Mouse (Mus musculus) intestine, postnatal 0 days (tissue): ENCODE results near the gene Olfr282. TPM values are rescaled to one million over a fixed set of nuclear protein-coding genes. Genes with fewer than 3 reads are reported as not detected.
A peak's percentile ranks its signal among the peaks of the same experiment; 100 is the strongest.
"Not testable (repeated sequence)": the region's sequence is repeated elsewhere in the genome, so short reads cannot be mapped to it uniquely, and the experiment has no call there.

Experiments
- ATAC-seq: fragments of 200-750 bp; cut with Nextera tagmentation; 2 replicates; pipeline ENCODE4 v1.8.0; 2017; ENCODE audit warnings: mild to moderate bottlenecking, moderate TSS enrichment, moderate library complexity
- H3K27ac ChIP-seq: fragments of 300-500 bp; sonication (generic); 2 replicates; pipeline ENCODE4 v1.5.1; 2014; ENCODE audit warnings: mild to moderate bottlenecking, low read depth, low read length, moderate library complexity
- H3K27me3 ChIP-seq: fragments of 300-500 bp; sonication (generic); replicated peaks from 2 replicates; pipeline ENCODE4 v1.6.1; 2014; ENCODE audit warnings: low read length, mixed read lengths; ENCODE audit not compliant: control insufficient read depth, insufficient read depth
- H3K36me3 ChIP-seq: fragments of 300-500 bp; sonication (generic); 2 replicates; pipeline ENCODE4 v1.6.1; 2014; ENCODE audit warnings: mild to moderate bottlenecking, moderate library complexity; ENCODE audit not compliant: control insufficient read depth, insufficient read depth
- H3K4me1 ChIP-seq: fragments of 300-500 bp; sonication (generic); replicated peaks from 2 replicates; pipeline ENCODE4 v1.6.1; 2014; ENCODE audit warnings: antibody characterized with exemption, low read length, mixed read lengths; ENCODE audit not compliant: control insufficient read depth, insufficient read depth
- H3K4me2 ChIP-seq: fragments of 300-500 bp; sonication (generic); replicated peaks from 2 replicates; pipeline ENCODE4 v1.6.1; 2014; ENCODE audit warnings: low read depth, mild to moderate bottlenecking, moderate library complexity
- H3K4me3 ChIP-seq: fragments of 300-500 bp; sonication (generic); 2 replicates; pipeline ENCODE4 v1.5.1; 2014; ENCODE audit warnings: low read depth, low read length
- H3K9ac ChIP-seq: fragments of 300-500 bp; sonication (generic); 2 replicates; pipeline ENCODE4 v1.6.1; 2014; ENCODE audit warnings: mild to moderate bottlenecking, low read depth, low read length
- H3K9me3 ChIP-seq: fragments of 300-500 bp; sonication (generic); 2 replicates; pipeline ENCODE4 v1.6.1; 2016; ENCODE audit warnings: mixed run types; ENCODE audit not compliant: control insufficient read depth
- CTCF ChIP-seq: sonication (generic); IDR thresholded peaks from 2 replicates; pipeline ENCODE4 v1.5.1; 2016; ENCODE audit warnings: low read depth, mild to moderate bottlenecking, control low read depth, antibody characterized with exemption, moderate library complexity
- WGBS: fragments of 180-500 bp; shearing (Covaris S2); extraction: QIAGEN DNeasy Blood & Tissue Kit; methylation state at CpG from one replicate; pipeline ENCODE4 v1.1.7; 2014; 5-methylcytosine and 5-hydroxymethylcytosine counted together
- polyA plus RNA-seq: library from polyadenylated mRNA; unstranded; fragments of >200 nt; fragmentation: Nextera tagmentation; extraction: Ambion mirVana; gene quantifications from 2 replicates; pipeline ENCODE4 v1.2.1, GENCODE M21; 2015

Olfr282 gene
- polyA plus RNA-seq, 1 experiment from 2014 or later, result not detected

DNA sequence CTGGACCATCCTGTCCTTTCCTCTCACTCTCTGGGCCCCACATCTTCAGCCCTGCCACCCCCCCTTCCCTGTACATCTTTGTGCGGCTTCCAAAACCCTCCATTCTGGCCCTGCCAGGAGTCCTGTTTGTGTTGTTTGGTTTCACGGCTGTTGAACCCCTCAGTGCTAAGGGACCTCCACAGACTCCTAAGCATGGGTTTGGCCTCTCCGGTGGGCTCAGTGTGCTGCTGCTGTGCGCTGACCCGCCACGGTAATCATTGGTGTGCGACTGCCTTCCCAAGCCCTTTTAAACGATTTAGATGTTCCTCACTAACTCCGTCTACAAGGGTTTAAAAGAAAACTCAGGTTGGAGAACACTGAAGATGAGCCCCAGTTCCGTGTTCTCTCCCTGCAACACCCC is 28.7 kb upstream of the Olfr282 start:
- WGBS, result 89% methylated on average over 10 of the region's 10 CpGs
- Histone ChIP-seq H3K4me1 (no peaks in the 10 kb centered on the region), H3K27me3 (no peaks in the 10 kb centered on the region), H3K9me3 (no peaks in the 10 kb centered on the region), H3K9ac (no peak overlapping the region), H3K27ac (no peak overlapping the region), H3K4me2 (no peak overlapping the region), H3K36me3 (no peaks in the 10 kb centered on the region), H3K4me3 (no peak overlapping the region)
- no peak for TF ChIP-seq CTCF
- no peak for ATAC-seq

DNA sequence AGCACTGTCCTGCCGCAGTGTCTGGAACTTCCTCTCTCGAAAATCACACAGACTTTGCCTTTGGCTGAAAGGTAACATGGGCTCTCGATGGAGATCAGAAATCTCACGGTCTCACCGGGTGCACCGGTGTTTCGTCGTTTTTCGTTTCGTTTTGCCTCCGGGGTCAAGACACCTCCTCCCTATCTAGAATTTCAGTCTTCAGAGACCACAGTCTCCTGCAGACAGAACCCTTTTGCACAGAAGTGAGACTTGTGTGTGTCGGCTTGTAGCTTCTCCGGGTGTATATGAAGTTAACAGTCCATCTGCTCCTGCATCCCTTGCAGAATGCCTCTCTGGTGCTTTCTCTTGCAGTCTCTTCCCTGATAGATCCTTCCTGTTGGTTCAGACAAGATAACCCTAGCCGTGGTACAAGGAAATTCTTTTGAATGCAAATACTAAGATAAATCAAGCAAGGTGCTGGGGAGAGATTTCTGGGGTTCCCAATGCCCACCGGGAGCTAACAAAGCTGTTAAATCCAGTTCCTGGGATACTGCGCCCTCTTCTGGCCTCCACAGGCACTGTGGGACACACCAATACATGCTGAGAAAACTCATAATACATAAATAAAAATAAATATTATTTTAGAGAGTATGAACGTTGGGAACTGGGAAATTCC is 22.5 kb upstream of the Olfr282 start:
- Histone ChIP-seq H3K9ac (no peak overlapping the region), H3K4me2 (no peak overlapping the region), H3K4me3 (no peak overlapping the region), H3K27me3 (no peaks in the 10 kb centered on the region), H3K27ac (no peak overlapping the region), H3K4me1 (no peaks in the 10 kb centered on the region), H3K9me3 (no peaks in the 10 kb centered on the region), H3K36me3 (no peaks in the 10 kb centered on the region)
- TF ChIP-seq CTCF, result peak; percentile 45
- no peak for ATAC-seq
- 70% methylated on average over 17 of the region's 17 CpGs for WGBS

DNA sequence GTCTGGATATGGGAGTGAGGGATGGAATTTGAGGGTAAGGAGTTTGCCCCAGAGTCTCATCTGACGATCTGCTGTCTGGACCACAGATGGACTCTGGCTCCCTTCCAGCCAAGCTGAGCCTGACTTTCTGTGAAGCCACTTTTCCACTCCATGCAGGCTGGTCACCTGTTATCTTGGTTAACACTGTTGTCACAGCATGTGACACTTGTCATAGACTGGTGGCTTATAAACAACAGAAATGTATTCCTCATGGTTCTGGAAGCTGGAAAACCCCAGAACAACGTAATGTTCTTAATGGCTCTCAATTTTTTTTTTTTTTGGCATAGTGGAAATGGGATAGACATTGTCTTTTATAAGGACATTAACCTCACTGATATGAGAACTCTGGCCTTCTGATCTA is 21.4 kb upstream of the Olfr282 start:
- no peaks in the 10 kb centered on the region for H3K9me3 ChIP-seq
- no peaks in the 10 kb centered on the region for H3K36me3 ChIP-seq
- TF ChIP-seq CTCF, result no peak
- H3K4me2 ChIP-seq, result no peak overlapping the region
- 94% methylated on average over 2 of the region's 2 CpGs for WGBS
- H3K27me3 ChIP-seq, result no peaks in the 10 kb centered on the region
- ATAC-seq, result no peak
- H3K4me3 ChIP-seq, result no peak overlapping the region
- no peak overlapping the region for H3K9ac ChIP-seq
- no peak overlapping the region for H3K27ac ChIP-seq
- H3K4me1 ChIP-seq, result no peaks in the 10 kb centered on the region

DNA sequence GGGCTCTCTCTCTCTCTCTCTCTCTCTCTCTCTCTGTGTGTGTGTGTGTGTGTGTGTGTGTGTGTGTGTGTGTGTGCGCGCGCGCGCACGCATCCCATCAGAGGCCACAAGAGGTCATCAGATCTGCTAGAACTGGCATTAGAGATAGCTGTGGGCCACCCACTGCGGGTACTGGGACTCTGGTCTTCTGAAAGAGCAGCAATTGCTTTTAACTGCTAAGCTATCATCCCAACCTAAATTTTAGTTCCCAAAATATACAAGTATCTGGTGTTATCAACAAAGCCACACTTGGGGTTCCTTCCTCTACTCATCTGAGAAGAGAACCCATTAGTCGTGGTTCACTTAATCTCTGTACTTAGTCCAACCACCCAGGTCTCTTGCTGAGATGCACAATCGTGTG is 20.8 kb upstream of the Olfr282 start:
- whole genome bisulfite sequencing, result 94% methylated on average over 9 of the region's 9 CpGs
- TF ChIP-seq CTCF, result no peak
- no peaks in the 10 kb centered on the region for H3K4me1 ChIP-seq
- no peak overlapping the region for H3K4me2 ChIP-seq
- no peak overlapping the region for H3K27ac ChIP-seq
- no peak for ATAC-seq
- H3K4me3 ChIP-seq, result no peak overlapping the region
- H3K27me3 ChIP-seq, result no peaks in the 10 kb centered on the region
- no peaks in the 10 kb centered on the region for H3K36me3 ChIP-seq
- no peaks in the 10 kb centered on the region for H3K9me3 ChIP-seq
- no peak overlapping the region for H3K9ac ChIP-seq

DNA sequence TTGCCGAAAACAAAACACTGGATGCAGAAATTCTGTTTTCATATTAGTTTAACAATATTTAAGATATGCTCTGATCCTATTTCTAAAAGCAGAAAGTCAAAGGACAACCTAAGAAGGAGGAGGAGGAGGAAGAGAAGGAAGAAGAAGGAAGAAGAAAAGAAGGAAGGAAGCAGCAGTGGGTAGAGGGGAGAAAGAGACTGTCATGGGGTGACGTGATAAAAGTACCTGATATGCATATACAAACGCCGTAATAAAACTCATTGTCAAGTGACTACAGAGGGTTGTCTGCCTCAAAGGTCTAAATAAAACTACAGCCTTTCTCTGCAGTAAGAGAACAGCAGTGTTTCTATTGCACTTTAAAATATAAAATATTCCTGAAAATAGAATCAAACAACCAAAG is 15.0 kb upstream of the Olfr282 start:
- no peak for TF ChIP-seq CTCF
- H3K27me3 ChIP-seq, result no peaks in the 10 kb centered on the region
- no peaks in the 10 kb centered on the region for H3K4me1 ChIP-seq
- no peak overlapping the region for H3K4me2 ChIP-seq
- H3K4me3 ChIP-seq, result no peak overlapping the region
- WGBS, result 59% methylated on average over 4 of the region's 4 CpGs
- no peaks in the 10 kb centered on the region for H3K9me3 ChIP-seq
- no peak overlapping the region for H3K9ac ChIP-seq
- H3K36me3 ChIP-seq, result no peaks in the 10 kb centered on the region
- ATAC-seq, result no peak
- H3K27ac ChIP-seq, result no peak overlapping the region

DNA sequence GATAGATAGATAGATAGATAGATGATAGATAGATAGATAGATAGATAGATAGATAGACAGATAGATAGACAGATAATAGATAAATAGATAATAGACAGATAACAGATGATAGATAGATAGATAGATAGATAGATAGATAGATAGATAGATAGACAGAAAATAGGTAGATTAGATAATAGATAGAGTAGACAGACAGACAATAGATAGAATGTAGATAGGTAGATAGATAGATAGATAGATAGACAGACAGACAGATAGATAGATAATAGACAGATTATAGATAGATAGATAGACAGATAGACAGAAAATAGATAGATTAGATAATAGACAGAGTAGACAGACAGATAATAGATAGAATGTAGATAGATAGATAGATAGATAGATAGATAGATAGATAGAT is 14.2 kb upstream of the Olfr282 start:
- H3K9ac ChIP-seq, H3K9me3 ChIP-seq, H3K4me3 ChIP-seq, H3K4me1 ChIP-seq, H3K27me3 ChIP-seq, ATAC-seq, H3K4me2 ChIP-seq, H3K27ac ChIP-seq, H3K36me3 ChIP-seq: not testable (repeated sequence)

DNA sequence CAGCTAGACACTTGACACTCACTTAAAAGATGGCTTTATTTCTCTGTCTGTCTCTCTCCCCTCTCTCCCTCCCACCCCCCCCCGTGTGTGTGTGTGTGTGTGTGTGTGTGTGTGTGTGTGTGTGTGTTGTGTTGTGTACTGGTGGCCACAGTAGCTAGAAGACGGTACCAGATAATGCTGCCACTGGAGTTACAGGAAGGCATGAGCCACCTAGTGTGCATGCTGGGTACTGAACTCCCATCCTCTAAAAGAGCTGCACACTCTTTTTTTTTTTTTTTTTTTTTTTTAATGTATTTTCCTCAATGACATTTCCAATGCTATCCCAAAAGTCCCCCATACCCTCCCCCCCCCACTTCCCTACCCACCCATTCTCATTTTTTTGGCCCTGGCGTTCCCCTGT is 13.7 kb upstream of the Olfr282 start:
- H3K9me3 ChIP-seq, H3K27ac ChIP-seq, H3K4me2 ChIP-seq, H3K27me3 ChIP-seq, H3K36me3 ChIP-seq, ATAC-seq, H3K9ac ChIP-seq, H3K4me1 ChIP-seq, H3K4me3 ChIP-seq: not testable (repeated sequence)
- TF ChIP-seq CTCF, result peak; percentile 60
- 11% methylated on average over 1 of the region's 3 CpGs for WGBS
